In genomic region chrX:112370577-112371410, GRCm38 (mm10) we compare ENCODE assay signal across 9 mouse cellular contexts. TPM values are rescaled to one million over a fixed set of nuclear protein-coding genes. Genes with fewer than 3 reads are reported as not detected.
A peak's percentile ranks its signal among the peaks of the same experiment; 100 is the strongest.
DNase-seq lines count a peak whose midpoint lies in the region; ATAC-seq and TF ChIP-seq lines count a peak whose summit lies in the region.
"Not testable (repeated sequence)": the region's sequence is repeated elsewhere in the genome, so short reads cannot be mapped to it uniquely, and the experiment has no call there.
"Had no signal": no experiment of that assay in that cellular context is flagged by ENCODE, and none has a peak within 500 bp of the region (broad histone marks: within the 10 kb centered on the region; RNA-seq: fewer than 3 reads in every experiment).

No protein-coding gene starts in this region.

- H3K27ac ChIP-seq in hindbrain, postnatal 0 days, result not testable (repeated sequence)

- H3K36me3 ChIP-seq in hindbrain, postnatal 0 days (ENCODE audit: insufficient read depth, low read length), result not testable (repeated sequence)

- H3K4me3 ChIP-seq in hindbrain, postnatal 0 days (ENCODE audit: low read length), result not testable (repeated sequence)

- WGBS in hindbrain, postnatal 0 days, result 84% methylated on average over 5 of the region's 5 CpGs

- not testable (repeated sequence) for TF ChIP-seq CTCF in hindbrain, postnatal 0 days (IDR thresholded peaks at IDR 0.05; ENCODE audit: low read depth)

- H3K4me1 ChIP-seq in hindbrain, postnatal 0 days (ENCODE audit: insufficient read depth, low read length), result not testable (repeated sequence)

- peak; percentile 99 for ATAC-seq in hindbrain, postnatal 0 days

- not testable (repeated sequence) for H3K27me3 ChIP-seq in hindbrain, postnatal 0 days (ENCODE audit: insufficient read depth, low read length)

- peak; percentile 65 for DNase-seq in ZHBTc4 (ENCODE audit: low read depth, low spot score)
- DNase-seq in embryo, embryonic 10.5 days (ENCODE audit: low spot score), result peak; percentile 56
- DNase-seq in gastrocnemius, postnatal 25 days, result peak; percentile 7
- peak; percentile 21 for DNase-seq in hindbrain, postnatal 0 days (ENCODE audit: low spot score)
- DNase-seq in left cerebral cortex, adult 11 months (ENCODE audit: low spot score), result peak; percentile 15
- DNase-seq in lung, postnatal 14 days, result peak; percentile 1
- DNase-seq in retina, adult 2 months (ENCODE audit: low read depth, low spot score), result peak; percentile 6
- DNase-seq in urinary bladder, adult 18-20 months (ENCODE audit: low spot score in 2 of 2), result peak; percentile 36 to 37

- not testable (repeated sequence) for H3K9ac ChIP-seq in hindbrain, postnatal 0 days (replicated peaks; ENCODE audit: low read length)

- H3K4me2 ChIP-seq in hindbrain, postnatal 0 days (ENCODE audit: low read depth, low read length), result not testable (repeated sequence)

- not testable (repeated sequence) for H3K9me3 ChIP-seq in hindbrain, postnatal 0 days (ENCODE audit: low read length)

RNA-seq across cellular contexts. Expression of gene Satl1, which starts 35.8 kb away (rescaled TPM):
- total RNA-seq in gastrocnemius, postnatal 25 days (2021), result not detected
- not detected in 2 replicates for total RNA-seq in hindbrain, postnatal 0 days (2014; rRNA removed)
- polyA plus RNA-seq in hindbrain, postnatal 0 days (2015; fragmentation: Nextera tagmentation; extraction: Ambion mirVana), result not detected in 2 replicates
- total RNA-seq: layer of hippocampus, postnatal 25 days had no signal

RNA-seq across cellular contexts. Expression of gene Apool, which starts 59.7 kb away (rescaled TPM):
- total RNA-seq in gastrocnemius, postnatal 25 days (2021), result 10 to 100 TPM; 44.8 to 49.4 TPM
- 4.3 and 5.5 TPM in 2 replicates for total RNA-seq in hindbrain, postnatal 0 days (2014; rRNA removed)
- polyA plus RNA-seq in hindbrain, postnatal 0 days (2015; fragmentation: Nextera tagmentation; extraction: Ambion mirVana), result 14.7 and 16.2 TPM in 2 replicates

Comparison
In these comparisons a context has a peak if more than half of its experiments do, and no peak if none do; other contexts are left out.
1. DNase-seq: peak in every context shown above with its lines; median percentile 65 in ZHBTc4; 56 in embryo, embryonic 10.5 days; 36 in urinary bladder, adult 18-20 months; 21 in hindbrain, postnatal 0 days; 15 in left cerebral cortex, adult 11 months; 7 in gastrocnemius, postnatal 25 days; 6 in retina, adult 2 months; 1 in lung, postnatal 14 days.